Mouse (Mus musculus): ENCODE results near the gene Cyp24a1.

Gene Cyp24a1

GRCm38 (mm10) chr2:170497091-170497566, at the start of gene Cyp24a1:
Cyp24a1 (minus strand) TSS chr2:170497145.
- CTCF ChIA-PET = no interaction called here

GRCm38 (mm10) chr2:170545745-170546144, 48.8 kb upstream of the Cyp24a1 start:
- CTCF ChIA-PET = no interaction called here

GRCm38 (mm10) chr2:170544950-170545349, 48.0 kb upstream of the Cyp24a1 start:
- CTCF ChIA-PET = no interaction called here

GRCm38 (mm10) chr2:170544159-170544558, 47.2 kb upstream of the Cyp24a1 start:
- CTCF ChIA-PET = no interaction called here

- CTCF ChIA-PET = no interaction called here
These were observed 46.7 kb upstream of the Cyp24a1 start for GRCm38 (mm10) chr2:170543625-170544024.

- CTCF ChIA-PET = no interaction called here
These were observed 42.3 kb upstream of the Cyp24a1 start for GRCm38 (mm10) chr2:170539211-170539610.

- CTCF ChIA-PET = no interaction called here
These were observed 38.9 kb upstream of the Cyp24a1 start for GRCm38 (mm10) chr2:170535841-170536240.

DNA sequence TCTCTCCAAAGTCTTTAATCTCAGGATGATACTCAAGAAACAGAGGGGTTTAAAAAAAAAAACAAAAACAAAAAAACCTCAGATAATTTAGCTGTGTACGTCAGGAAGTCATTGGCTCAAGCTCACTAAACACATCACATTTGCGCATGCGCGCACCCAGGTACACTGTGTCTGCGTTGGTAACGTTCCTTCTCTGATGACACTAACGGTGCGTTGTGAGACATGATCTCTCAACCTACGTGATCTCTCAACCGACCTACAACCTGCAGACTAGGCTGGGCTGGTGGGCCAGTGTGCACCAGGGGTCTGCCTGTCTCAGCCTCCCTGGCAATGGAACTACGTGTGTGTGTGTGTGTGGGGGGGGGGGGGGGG, 37.8 kb upstream of the Cyp24a1 start:
- CTCF ChIA-PET = no interaction called here

GRCm38 (mm10) chr2:170534116-170534802, 37.3 kb upstream of the Cyp24a1 start:
- CTCF ChIA-PET = no interaction called here

- CTCF ChIA-PET = no interaction called here
These were observed 33.3 kb upstream of the Cyp24a1 start for GRCm38 (mm10) chr2:170530256-170530655.

DNA sequence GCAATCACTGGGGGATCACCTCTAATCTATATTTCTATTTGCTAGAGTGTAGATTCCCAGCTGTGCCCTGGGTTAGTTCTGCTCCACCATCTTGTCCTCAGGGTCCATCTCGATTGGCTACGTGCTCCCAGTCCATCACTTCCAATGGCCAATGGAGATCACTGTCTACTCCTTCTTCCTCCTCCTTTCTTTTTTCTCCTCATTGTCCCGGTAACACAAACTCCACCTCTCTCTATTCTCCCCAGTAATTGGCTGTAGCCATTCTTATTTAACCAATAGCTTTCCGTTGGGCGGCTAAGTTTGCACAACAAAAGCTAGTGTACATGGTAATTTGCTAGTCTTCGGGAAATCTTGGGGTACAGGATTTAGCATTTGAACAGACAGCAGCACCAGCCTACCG, 32.8 kb upstream of the Cyp24a1 start:
- CTCF ChIA-PET = interaction anchor here (0.7 kb wide), 1 partner anchor 17 kb away, joined by 9 read pairs; no protein-coding TSS in a partner anchor

DNA sequence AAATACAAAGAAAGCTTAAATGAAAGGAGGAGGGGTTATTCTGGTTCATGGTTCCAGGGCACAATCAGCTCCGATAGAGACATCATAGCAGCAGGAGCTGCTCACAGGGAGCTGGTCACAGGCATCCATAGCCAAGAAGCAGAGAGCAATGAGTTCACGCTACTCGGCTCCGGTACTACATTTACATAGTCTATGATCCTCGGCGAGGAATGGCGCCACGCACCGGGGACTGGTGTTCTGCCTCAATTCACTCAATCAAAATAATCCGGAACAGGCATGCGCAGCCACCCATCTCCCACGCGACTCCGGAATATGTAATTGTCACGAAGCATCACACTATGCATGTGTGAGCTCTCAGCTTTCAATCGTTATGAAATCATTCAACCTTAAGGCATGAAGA, 31.1 kb upstream of the Cyp24a1 start:
- CTCF ChIA-PET = no interaction called here

DNA sequence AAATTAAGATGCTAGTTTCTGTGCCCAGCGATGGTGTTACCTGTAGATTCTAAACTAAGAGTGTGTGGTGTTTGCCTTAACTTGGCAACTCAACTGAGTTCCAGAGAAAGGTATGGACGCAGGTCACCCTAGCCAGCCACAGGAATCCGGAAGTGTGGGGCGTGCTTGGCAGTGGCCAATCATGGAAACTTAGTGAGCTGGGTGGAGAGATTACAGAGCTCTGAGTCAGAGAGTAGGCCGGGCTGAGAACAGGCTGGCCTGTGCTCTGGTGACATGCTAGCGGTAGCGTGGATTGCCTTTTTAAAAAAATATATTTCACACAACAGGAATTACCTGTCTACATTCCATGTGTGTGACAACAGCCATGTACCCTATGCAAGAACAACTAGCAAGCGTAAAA, 29.6 kb upstream of the Cyp24a1 start:
- CTCF ChIA-PET = no interaction called here

- CTCF ChIA-PET = interaction anchor here (0.9 kb wide), 1 partner anchor 10 kb away, joined by 4 read pairs; no protein-coding TSS in a partner anchor
These were observed 23.5 kb upstream of the Cyp24a1 start for GRCm38 (mm10) chr2:170520321-170520971.

DNA sequence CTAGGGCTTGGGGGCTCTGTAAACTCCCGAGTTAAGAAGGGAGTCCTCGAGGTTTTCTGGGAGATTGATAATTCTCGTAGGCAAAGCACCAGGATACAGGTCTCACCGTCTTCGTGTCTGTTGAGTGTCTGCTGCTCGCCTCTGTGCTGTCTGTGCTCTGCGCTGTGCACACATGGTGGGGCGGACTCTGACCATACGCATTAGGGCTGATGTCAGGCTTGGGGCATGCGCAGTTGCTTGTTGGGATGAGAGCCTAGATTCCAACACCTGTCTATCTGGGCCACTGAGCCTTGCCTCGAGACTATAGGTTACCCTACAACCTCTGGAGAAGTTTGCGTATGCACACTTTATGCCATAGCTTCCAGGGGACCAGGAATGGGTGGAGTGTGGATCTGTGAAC, 16.8 kb upstream of the Cyp24a1 start:
- CTCF ChIA-PET = no interaction called here

DNA sequence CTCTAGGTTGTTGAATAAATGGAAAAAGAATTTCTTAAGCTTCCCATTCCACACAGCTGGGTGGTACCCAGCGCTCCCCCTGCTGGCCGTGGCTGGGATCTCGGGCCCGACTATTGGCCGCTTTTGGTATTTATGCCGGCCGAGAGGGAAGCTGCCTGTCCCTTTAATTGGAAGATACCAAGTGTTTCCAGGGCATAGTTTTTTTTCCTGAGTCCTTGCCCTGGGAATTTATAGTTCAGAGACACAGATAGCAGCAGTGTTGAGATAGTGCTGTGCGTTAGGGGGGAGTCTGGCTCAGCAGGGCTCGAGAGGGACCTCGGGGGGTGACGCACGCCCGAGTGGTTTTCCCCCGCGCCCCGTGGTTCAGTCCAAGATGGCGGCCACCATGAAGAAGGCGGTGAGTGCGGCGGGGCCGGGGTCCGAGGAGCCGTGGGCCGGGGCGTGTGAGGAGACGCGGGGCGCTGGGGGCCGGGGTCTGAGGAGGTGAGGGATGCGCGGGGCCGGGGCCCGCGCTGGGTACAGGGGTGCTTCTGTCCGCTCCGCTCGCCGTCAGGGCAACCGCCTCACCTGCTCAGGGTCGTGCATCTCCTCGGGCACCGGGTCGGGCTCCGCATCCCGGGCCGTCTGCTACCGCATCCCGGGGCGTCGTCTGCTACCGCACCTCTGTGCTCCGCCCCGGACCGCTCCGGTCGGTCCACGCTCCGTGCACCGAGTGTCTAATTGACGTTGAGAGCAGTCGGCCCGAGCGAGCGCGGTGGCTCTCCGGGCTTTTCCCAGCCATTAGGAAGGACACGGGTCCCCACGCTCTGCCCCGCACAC, 14.3 kb upstream of the Cyp24a1 start:
- CTCF ChIA-PET = interaction anchor here (0.6 to 0.8 kb wide), 2 partner anchors 22 to 1607 kb away, joined by 3 to 4 read pairs; no protein-coding TSS in a partner anchor

- CTCF ChIA-PET = interaction anchor here (1.9 kb wide), 1 partner anchor 58 kb away, joined by 5 read pairs; no protein-coding TSS in a partner anchor
These were observed 11.9 kb upstream of the Cyp24a1 start for GRCm38 (mm10) chr2:170508821-170509220.

- CTCF ChIA-PET = interaction anchor here (1.2 to 1.9 kb wide), 2 partner anchors 57 to 59 kb away, joined by 5 to 7 read pairs; no protein-coding TSS in a partner anchor
These were observed 10.8 kb upstream of the Cyp24a1 start for GRCm38 (mm10) chr2:170507734-170508133.

GRCm38 (mm10) chr2:170503983-170504382, 7.0 kb upstream of the Cyp24a1 start:
- CTCF ChIA-PET = no interaction called here

DNA sequence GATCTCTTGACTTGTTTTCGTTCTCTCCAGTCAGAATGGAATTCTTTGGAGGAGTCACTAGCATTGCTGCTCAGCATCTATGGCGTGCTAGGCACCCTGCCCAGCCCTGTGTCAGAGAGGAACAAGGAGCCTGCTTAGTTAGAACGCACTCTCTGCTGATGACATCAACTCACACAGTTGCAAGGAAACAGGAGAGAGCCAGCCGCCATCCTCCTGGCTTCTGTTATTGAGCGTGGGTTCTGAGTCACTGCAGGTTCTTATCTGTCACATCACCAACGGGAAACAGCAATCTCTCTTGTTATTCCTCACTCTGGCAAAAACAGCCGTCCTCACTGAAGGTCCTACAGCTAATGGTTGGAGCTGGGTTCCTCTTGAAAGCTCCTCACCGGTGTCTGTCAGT, 6.4 kb upstream of the Cyp24a1 start:
- CTCF ChIA-PET = no interaction called here

GRCm38 (mm10) chr2:170498011-170498410, 1.1 kb upstream of the Cyp24a1 start:
- CTCF ChIA-PET = no interaction called here

DNA sequence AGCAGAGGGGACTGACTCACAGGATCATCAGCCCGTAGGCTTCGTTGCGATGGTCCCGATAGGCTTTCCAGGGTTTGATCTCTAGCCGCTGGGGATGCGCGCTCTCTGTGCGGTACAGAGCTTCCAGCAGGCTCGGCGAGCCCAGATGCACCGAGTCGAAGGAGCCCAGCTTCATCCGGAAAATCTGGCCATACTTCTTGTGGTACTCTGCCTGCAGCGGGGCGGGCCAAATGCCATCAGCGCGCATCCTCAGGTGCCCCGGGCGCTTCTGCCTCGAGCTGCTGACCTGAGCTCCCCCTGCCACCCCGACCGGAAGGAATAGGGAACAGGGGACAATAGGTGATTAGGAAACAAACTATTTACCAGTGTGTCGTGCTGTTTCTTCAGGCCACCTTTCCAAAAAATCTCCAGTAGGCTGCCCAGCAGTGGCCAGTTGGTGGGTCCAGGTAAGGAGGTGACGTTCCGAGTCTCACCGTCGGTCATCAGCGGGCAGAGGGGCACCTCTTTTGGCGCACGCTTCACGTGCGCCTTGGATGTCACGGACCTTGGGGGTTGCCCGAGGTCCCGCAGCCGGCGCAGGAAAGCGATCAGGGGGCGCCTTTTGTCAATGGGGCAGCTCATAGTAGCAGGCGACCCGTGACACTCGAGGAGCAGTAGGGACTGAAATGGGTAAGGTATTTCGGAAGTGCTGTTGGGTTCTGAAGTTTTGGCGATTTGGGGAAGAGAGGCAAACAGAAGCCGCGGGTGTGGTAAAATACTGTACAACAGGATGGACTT, 603 bp downstream of the Cyp24a1 start, which contains the start of gene Pfdn4:
TSS of gene Pfdn4 (plus strand) at position 275 of the 777 bp plus-strand sequence.
- CTCF ChIA-PET = no interaction called here
